Mouse (Mus musculus): Measurements from ENCODE around the gene Samd5. TPM values are rescaled to one million over a fixed set of nuclear protein-coding genes. Genes with fewer than 3 reads are reported as not detected.

The Samd5 gene
- polyA plus RNA-seq, 1 experiment from 2014 or later: 0.66 TPM

DNA sequence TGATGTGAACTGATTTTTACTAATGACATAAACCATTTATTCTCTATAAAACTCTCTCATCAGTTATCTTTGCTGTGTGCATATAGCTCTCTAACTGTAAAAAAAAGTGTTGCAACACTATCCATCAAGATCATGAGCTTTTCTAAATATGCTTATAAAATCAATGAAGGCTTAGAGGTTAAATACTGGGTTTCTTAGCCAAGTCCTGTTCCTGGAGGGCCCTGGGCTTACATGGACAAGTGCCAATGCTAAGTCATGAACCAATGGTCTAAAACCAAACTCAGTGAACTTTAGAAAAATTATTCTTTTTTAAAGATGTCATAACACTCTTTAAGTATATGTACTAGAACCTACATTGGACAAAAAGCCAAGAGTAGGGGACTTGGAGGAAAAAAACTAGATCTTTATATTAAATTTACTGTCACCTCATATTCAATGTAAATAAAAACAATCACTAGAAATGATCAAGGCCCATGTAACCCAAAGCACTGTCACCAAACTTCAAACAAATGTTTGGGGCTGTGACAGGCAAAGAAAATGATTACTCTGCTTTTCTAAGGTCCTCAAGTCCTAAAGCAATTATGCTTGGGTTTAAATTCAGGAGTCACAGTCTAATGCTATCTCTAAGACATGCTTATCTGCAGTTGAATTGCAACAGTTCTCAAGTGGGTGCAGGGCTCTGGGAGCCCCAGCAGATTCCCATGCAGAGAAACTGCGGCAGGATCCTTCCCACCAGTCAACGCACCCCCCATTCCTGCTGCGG is 52.9 kb downstream of the Samd5 start:
- Histone ChIP-seq H3K4me1 (ENCODE audit: insufficient read depth) (no peaks in the 10 kb centered on the region), H3K27ac (ENCODE audit: low read depth) (no peak overlapping the region), H3K27me3 (ENCODE audit: insufficient read depth, low read length) (no peaks in the 10 kb centered on the region), H3K9ac (replicated peaks) (no peak overlapping the region), H3K4me3 (ENCODE audit: low read depth, low read length) (no peak overlapping the region), H3K4me2 (ENCODE audit: low read depth, low read length) (no peak overlapping the region), H3K9me3 (ENCODE audit: low read length) (no peaks in the 10 kb centered on the region), H3K36me3 (replicated peaks; ENCODE audit: insufficient read depth, low read length) (no peaks in the 10 kb centered on the region)
- ATAC-seq (no peak), DNase-seq (no peak)
- WGBS (ENCODE audit: insufficient replicate concordance): 74% methylated on average over 3 of the region's 3 CpGs
- TF ChIP-seq EP300 (IDR thresholded peaks at IDR 0.05; ENCODE audit: low read depth) (no peak), CTCF (IDR thresholded peaks at IDR 0.05; ENCODE audit: low read depth) (no peak)

DNA sequence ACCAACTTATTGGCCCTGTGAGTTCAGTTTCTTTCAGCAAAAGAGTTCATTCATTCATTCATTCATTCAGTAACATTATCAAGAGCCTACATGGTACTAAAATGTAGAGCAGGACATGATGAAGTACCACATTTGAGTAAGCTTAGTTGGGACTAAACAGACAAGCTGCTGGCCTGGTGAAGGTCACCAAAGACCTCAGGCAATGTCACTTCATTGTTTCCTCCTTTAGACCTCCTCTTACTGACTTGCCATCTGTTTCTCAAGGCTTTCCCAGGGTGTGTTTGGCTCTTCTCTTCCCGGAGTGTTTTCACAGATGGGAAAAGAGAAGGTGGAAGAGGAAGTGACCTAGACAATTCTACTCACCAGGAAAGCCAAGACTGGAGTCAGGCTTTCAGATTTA is 54.0 kb downstream of the Samd5 start:
- WGBS (ENCODE audit: insufficient replicate concordance): 43% methylated on average over 1 of the region's 1 CpGs
- no peaks in the 10 kb centered on the region for H3K4me1 ChIP-seq (ENCODE audit: insufficient read depth)
- no peak overlapping the region for H3K4me3 ChIP-seq (ENCODE audit: low read depth, low read length)
- ATAC-seq (no peak), DNase-seq (no peak)
- H3K9ac ChIP-seq (replicated peaks): no peak overlapping the region
- H3K27me3 ChIP-seq (ENCODE audit: insufficient read depth, low read length): no peaks in the 10 kb centered on the region
- TF ChIP-seq EP300 (IDR thresholded peaks at IDR 0.05; ENCODE audit: low read depth) (no peak), CTCF (IDR thresholded peaks at IDR 0.05; ENCODE audit: low read depth) (no peak)
- no peak overlapping the region for H3K27ac ChIP-seq (ENCODE audit: low read depth)
- no peaks in the 10 kb centered on the region for H3K9me3 ChIP-seq (ENCODE audit: low read length)
- H3K36me3 ChIP-seq (replicated peaks; ENCODE audit: insufficient read depth, low read length): no peaks in the 10 kb centered on the region
- no peak overlapping the region for H3K4me2 ChIP-seq (ENCODE audit: low read depth, low read length)

DNA sequence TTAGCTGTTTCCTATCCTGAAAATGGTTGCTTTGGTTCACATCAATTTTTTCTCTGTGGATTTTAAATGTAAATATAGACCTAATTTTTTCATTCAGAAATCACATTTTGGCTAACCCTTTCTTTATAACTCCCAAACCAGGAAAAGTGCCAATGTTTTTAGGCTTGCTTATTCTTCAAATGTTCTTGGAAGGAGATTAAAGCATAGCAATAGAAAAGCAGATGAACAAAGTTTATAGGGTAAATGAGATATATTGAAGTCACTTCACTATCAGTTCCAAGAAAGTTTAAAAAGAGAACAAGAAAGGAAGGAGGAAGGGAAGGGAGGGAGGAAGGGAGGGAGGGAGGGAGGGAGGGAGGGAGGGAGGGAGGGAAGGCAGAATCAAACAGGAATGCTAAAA is 60.0 kb downstream of the Samd5 start:
- no peak overlapping the region for H3K4me2 ChIP-seq (ENCODE audit: low read depth, low read length)
- no peak overlapping the region for H3K9ac ChIP-seq (replicated peaks)
- DNase-seq (no peak), ATAC-seq (no peak)
- no peak overlapping the region for H3K27ac ChIP-seq (ENCODE audit: low read depth)
- no peaks in the 10 kb centered on the region for H3K36me3 ChIP-seq (replicated peaks; ENCODE audit: insufficient read depth, low read length)
- TF ChIP-seq CTCF (IDR thresholded peaks at IDR 0.05; ENCODE audit: low read depth): no peak
- no peak for TF ChIP-seq EP300 (IDR thresholded peaks at IDR 0.05; ENCODE audit: low read depth)
- no peaks in the 10 kb centered on the region for H3K9me3 ChIP-seq (ENCODE audit: low read length)
- no peaks in the 10 kb centered on the region for H3K27me3 ChIP-seq (ENCODE audit: insufficient read depth, low read length)
- H3K4me3 ChIP-seq (ENCODE audit: low read depth, low read length): no peak overlapping the region
- H3K4me1 ChIP-seq (ENCODE audit: insufficient read depth): no peaks in the 10 kb centered on the region

DNA sequence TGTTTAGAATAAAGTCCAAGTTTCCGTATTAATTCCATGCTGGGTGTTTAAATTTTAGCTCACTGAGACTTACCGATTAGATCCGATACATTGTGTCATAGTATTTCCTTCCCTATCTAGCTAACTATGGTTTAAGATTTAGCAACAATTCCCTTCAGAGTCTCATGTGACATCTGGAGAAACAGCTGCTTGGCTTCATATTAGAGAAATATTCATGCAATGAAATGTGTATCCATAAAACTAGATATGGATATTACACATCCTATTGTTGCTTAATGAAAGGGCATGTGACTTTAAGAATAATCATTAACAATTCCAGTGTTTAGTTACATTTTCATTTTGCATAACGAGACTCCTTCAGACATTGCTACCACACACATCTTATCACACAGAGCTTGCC is 66.2 kb downstream of the Samd5 start:
- Histone ChIP-seq H3K4me2 (ENCODE audit: low read depth, low read length) (no peak overlapping the region), H3K27ac (ENCODE audit: low read depth) (no peak overlapping the region), H3K9ac (replicated peaks) (no peak overlapping the region), H3K27me3 (ENCODE audit: insufficient read depth, low read length) (no peaks in the 10 kb centered on the region), H3K4me1 (ENCODE audit: insufficient read depth) (no peaks in the 10 kb centered on the region), H3K9me3 (ENCODE audit: low read length) (no peaks in the 10 kb centered on the region), H3K4me3 (ENCODE audit: low read depth, low read length) (no peak overlapping the region), H3K36me3 (replicated peaks; ENCODE audit: insufficient read depth, low read length) (no peaks in the 10 kb centered on the region)
- 74% methylated on average over 4 of the region's 4 CpGs for WGBS (ENCODE audit: insufficient replicate concordance)
- no peak for ATAC-seq
- no peak for DNase-seq
- TF ChIP-seq CTCF (IDR thresholded peaks at IDR 0.05; ENCODE audit: low read depth): no peak
- no peak for TF ChIP-seq EP300 (IDR thresholded peaks at IDR 0.05; ENCODE audit: low read depth)

DNA sequence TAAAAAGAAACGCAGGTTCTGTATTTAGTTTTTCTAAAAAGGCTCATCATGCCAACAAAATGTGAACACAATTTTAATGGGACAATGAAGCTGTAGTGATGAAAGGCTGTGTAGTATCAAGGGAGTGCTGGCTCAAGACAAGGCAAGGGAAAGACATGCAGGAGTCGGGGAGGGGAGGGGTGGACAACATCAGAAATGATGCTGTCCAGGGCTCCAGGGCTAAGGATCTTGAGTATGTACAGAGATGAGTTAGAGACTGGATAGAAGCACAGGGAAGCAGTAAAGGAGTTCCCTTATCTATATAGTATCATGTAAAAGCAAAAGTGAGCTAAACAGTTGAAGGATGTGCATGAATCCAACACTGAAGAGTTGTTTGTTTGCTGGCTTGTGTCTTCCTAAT is 67.9 kb downstream of the Samd5 start:
- TF ChIP-seq CTCF (IDR thresholded peaks at IDR 0.05; ENCODE audit: low read depth): no peak
- no peak for TF ChIP-seq EP300 (IDR thresholded peaks at IDR 0.05; ENCODE audit: low read depth)
- Histone ChIP-seq H3K4me1 (ENCODE audit: insufficient read depth) (no peaks in the 10 kb centered on the region), H3K9me3 (ENCODE audit: low read length) (no peaks in the 10 kb centered on the region), H3K4me2 (ENCODE audit: low read depth, low read length) (no peak overlapping the region), H3K27ac (ENCODE audit: low read depth) (no peak overlapping the region), H3K9ac (replicated peaks) (no peak overlapping the region), H3K36me3 (replicated peaks; ENCODE audit: insufficient read depth, low read length) (no peaks in the 10 kb centered on the region), H3K27me3 (ENCODE audit: insufficient read depth, low read length) (no peaks in the 10 kb centered on the region), H3K4me3 (ENCODE audit: low read depth, low read length) (no peak overlapping the region)
- DNase-seq: no peak
- 83% methylated on average over 2 of the region's 2 CpGs for WGBS (ENCODE audit: insufficient replicate concordance)
- ATAC-seq: no peak

DNA sequence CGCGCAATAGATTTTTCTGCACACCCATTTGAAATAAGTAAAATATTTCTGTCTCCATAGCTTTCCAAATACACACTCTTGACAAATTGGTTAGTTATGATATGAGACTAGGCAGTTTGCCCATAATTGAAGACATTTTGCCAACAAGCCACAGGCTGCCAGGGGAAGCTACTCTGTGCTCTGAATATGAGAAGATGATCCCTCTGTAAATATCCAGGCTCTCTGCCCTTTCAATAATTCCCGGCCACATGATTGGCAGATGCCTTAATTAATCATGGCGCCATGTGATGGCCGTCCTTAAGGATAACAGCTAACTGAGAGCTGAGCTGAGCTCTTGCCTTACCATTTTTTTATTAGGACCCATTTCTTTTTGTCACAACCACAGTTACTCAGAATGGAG is 69.4 kb downstream of the Samd5 start:
- no peak for ATAC-seq

More for the DNA sequence above, 69.4 kb downstream of the Samd5 start:
- Histone ChIP-seq H3K36me3 (replicated peaks; ENCODE audit: insufficient read depth, low read length) (no peaks in the 10 kb centered on the region), H3K27me3 (ENCODE audit: insufficient read depth, low read length) (no peaks in the 10 kb centered on the region), H3K27ac (ENCODE audit: low read depth) (no peak overlapping the region), H3K4me1 (ENCODE audit: insufficient read depth) (no peaks in the 10 kb centered on the region), H3K4me2 (ENCODE audit: low read depth, low read length) (no peak overlapping the region), H3K4me3 (ENCODE audit: low read depth, low read length) (no peak overlapping the region), H3K9me3 (ENCODE audit: low read length) (no peaks in the 10 kb centered on the region), H3K9ac (replicated peaks) (no peak overlapping the region)
- DNase-seq: no peak
- no peak for TF ChIP-seq EP300 (IDR thresholded peaks at IDR 0.05; ENCODE audit: low read depth)
- TF ChIP-seq CTCF (IDR thresholded peaks at IDR 0.05; ENCODE audit: low read depth): no peak
- 89% methylated on average over 5 of the region's 5 CpGs for WGBS (ENCODE audit: insufficient replicate concordance)
